Mouse (Mus musculus) liver, embryonic 13.5 days (tissue): ENCODE results near the gene Oat. TPM values are rescaled to one million over a fixed set of nuclear protein-coding genes. Genes with fewer than 3 reads are reported as not detected.

Source experiments
- ATAC-seq: fragments of 200-750 bp; cut with Nextera tagmentation; 2 replicates; pipeline ENCODE4 v1.8.0; 2017; ENCODE audit warnings: low read depth, mild to moderate bottlenecking, moderate number of reproducible peaks, moderate library complexity
- DNase-seq: peaks from one replicate; pipeline ENCODE4 v3.0.0; 2022
- H3K27ac ChIP-seq: fragments of 300-500 bp; sonication (generic); 2 replicates; pipeline ENCODE4 v1.5.1; 2015; ENCODE audit warnings: moderate library complexity, mild to moderate bottlenecking, inconsistent platforms
- H3K27me3 ChIP-seq: fragments of 300-500 bp; sonication (generic); 2 replicates; pipeline ENCODE4 v1.6.1; 2015; ENCODE audit warnings: mild to moderate bottlenecking, inconsistent platforms
- H3K36me3 ChIP-seq: fragments of 300-500 bp; sonication (generic); 2 replicates; pipeline ENCODE4 v1.6.1; 2015; ENCODE audit warnings: mild to moderate bottlenecking, inconsistent platforms
- H3K4me1 ChIP-seq: fragments of 300-500 bp; sonication (generic); replicated peaks from 2 replicates; pipeline ENCODE4 v1.6.1; 2015; ENCODE audit warnings: inconsistent platforms
- H3K4me2 ChIP-seq: fragments of 300-500 bp; sonication (generic); 2 replicates; pipeline ENCODE4 v1.6.1; 2015; ENCODE audit warnings: inconsistent platforms, mild to moderate bottlenecking, moderate library complexity
- H3K4me3 ChIP-seq: fragments of 300-500 bp; sonication (generic); replicated peaks from 2 replicates; pipeline ENCODE4 v1.5.1; 2015; ENCODE audit warnings: mild to moderate bottlenecking, inconsistent platforms
- H3K9ac ChIP-seq: fragments of 300-500 bp; sonication (generic); 2 replicates; pipeline ENCODE4 v1.6.1; 2015; ENCODE audit warnings: mild to moderate bottlenecking, inconsistent platforms
- H3K9me3 ChIP-seq: fragments of 300-500 bp; sonication (generic); replicated peaks from 2 replicates; pipeline ENCODE4 v1.6.1; 2016; ENCODE audit warnings: inconsistent platforms
- WGBS: fragments of 180-500 bp; shearing (Covaris S2); methylation state at CpG from one replicate; pipeline ENCODE4 v1.1.7; 2015; ENCODE audit not compliant: insufficient replicate concordance; 5-methylcytosine and 5-hydroxymethylcytosine counted together
- polyA plus RNA-seq: library from polyadenylated mRNA; unstranded; fragments of >200 nt; fragmentation: Nextera tagmentation; extraction: Ambion mirVana; gene quantifications from 2 replicates; pipeline ENCODE4 v1.2.1, GENCODE M21; 2015

Oat gene
- polyA plus RNA-seq, 1 experiment from 2014 or later: 86.1 TPM

DNA sequence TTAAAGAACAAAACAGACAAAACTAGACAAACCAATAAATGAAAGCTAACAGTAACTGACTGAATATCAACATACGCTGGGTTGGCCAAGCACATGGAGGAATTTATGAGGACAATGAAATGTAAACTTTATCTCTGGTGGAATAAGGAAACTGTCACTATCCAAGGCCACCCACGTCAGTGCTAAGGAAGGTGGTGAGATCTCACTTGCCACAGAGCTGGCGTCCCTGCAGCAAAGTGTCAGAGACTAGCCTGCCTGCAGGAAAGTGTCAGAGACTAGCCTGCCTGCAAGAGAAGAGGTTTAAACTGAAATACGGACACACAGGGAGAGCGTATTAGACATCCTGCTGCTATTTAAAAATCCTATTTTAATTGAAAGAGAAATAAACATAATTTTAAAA lies 11.0 kb upstream of the Oat start:
- no peak for ATAC-seq

DNA sequence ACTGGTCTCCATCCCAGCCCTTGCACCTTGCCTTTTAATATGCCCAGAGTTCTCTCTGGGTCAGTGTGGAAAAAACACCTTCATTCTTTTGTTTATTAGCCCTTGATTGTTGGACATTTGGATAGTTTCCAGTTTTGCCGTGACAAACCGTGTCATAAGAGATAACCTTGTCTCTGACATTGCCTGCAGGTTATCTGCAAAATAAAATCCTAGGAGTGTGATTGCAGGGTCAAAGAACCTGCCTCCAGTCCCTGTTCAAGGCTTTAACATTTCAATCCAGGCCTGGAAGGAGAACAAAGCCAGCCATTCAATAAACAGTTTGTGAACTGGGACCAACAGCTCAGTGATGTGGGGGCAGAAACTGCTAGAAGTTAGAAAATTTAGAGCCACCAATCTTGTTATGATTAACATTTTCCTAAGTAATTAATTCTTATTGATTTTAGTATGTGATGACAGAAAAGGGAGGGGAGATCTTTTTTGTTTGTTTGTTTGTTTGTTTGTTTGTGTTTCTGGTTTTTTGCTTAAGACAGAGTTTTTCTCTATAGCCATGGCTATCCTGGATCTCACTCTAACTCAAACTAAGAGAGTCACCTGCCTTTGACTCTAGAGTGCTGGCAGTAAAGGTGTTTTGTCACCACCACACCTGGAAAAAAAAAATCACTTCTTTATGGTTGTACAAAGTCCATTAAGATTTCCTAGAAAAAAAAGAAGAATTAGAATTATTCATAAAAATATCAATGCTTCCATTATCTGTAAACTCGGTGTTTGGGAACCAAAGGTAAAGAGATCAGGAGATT lies 9.7 kb upstream of the Oat start:
- ATAC-seq (no peak), DNase-seq (no peak)
- Histone ChIP-seq H3K9me3 (no peaks in the 10 kb centered on the region), H3K36me3 (no peaks in the 10 kb centered on the region), H3K4me3 (no peak overlapping the region), H3K4me1 (peaks cover 4% of the 10 kb centered on the region; the same call in 1 of the 2 replicates), H3K27ac (no peak overlapping the region), H3K27me3 (peaks cover 12% of the 10 kb centered on the region; the same call in 1 of the 2 replicates), H3K4me2 (no peak overlapping the region), H3K9ac (no peak overlapping the region)
- WGBS: 34% methylated on average over 3 of the region's 3 CpGs

More for the DNA sequence above, 11.0 kb upstream of the Oat start:
- Histone ChIP-seq H3K9me3 (no peaks in the 10 kb centered on the region), H3K4me1 (peaks cover 13% of the 10 kb centered on the region), H3K27me3 (peaks cover 10% of the 10 kb centered on the region; the same call in 1 of the 2 replicates), H3K4me3 (no peak overlapping the region), H3K4me2 (no peak overlapping the region), H3K36me3 (no peaks in the 10 kb centered on the region), H3K9ac (no peak overlapping the region), H3K27ac (no peak overlapping the region)
- 59% methylated on average over 5 of the region's 5 CpGs for WGBS
- no peak for DNase-seq

DNA sequence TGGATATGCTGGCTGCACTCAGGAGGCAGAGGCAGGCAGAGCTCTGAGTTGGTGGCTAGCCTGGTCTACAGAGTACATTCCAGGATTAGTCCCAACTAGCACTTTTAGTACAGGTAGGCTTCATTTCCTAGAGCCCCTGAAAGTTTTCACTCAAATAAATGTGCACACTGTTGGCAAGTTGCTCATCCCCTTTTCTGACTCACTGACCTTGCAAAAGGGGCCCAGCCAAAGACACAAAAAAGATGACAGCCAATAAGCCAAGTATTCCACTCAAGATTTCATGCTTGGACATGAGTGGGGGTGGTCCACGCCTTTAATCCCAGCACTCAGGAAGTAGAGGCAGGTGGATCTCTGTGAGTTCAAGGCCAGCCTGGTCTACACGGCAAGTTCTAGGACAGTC lies 5.2 kb upstream of the Oat start:
- H3K4me1 ChIP-seq: peaks cover 9% of the 10 kb centered on the region
- DNase-seq (no peak), ATAC-seq (no peak)
- H3K27me3 ChIP-seq: peaks cover 44% of the 10 kb centered on the region
- H3K27ac ChIP-seq: no peak overlapping the region
- no peak overlapping the region for H3K4me3 ChIP-seq
- H3K9ac ChIP-seq: no peak overlapping the region
- no peaks in the 10 kb centered on the region for H3K36me3 ChIP-seq
- no peak overlapping the region for H3K4me2 ChIP-seq
- 73% methylated on average over 2 of the region's 2 CpGs for WGBS
- no peaks in the 10 kb centered on the region for H3K9me3 ChIP-seq

DNA sequence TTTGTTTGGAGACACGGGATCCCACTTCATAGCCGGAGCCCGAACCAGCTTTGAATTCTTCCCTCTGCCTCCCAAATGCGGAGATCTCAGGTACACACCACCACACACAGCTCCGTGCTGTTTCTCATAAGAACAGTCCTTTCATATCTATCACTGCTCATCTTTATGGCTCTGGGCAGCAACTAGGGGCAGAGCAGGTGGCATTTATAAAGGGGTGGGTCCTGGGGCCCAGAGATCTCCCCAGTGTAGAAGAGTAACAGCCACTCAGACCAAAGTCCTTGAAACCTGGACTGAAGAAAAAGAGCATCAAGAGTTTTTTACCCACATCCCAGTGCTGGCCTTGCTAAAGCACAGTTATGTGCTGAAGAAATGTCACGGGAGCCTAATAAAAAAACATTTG lies 4.3 kb upstream of the Oat start:
- 59% methylated on average over 6 of the region's 6 CpGs for WGBS
- Histone ChIP-seq H3K27ac (no peak overlapping the region), H3K27me3 (peaks cover 44% of the 10 kb centered on the region), H3K36me3 (no peaks in the 10 kb centered on the region), H3K4me2 (no peak overlapping the region), H3K4me3 (no peak overlapping the region), H3K4me1 (peaks cover 11% of the 10 kb centered on the region), H3K9me3 (no peaks in the 10 kb centered on the region), H3K9ac (no peak overlapping the region)
- ATAC-seq (no peak), DNase-seq (no peak)

DNA sequence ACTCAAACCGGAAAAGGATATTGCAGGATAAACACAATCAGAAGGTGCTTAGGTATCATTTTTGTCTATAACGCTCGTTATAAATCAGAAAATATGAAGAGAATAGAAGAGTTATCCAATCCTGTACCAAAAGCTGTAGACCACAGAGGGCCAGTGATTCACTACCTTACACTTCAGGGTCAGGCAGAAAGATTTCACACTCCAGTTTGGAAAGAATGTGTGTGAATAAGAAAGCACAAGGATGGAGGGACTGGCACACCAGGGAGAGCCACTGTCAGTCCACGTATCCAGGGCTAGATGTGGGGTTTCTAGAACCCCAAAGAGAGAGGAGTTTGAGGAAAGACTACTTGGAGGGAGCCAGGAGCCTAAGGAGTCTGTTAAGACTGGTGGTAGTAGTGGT lies 693 bp upstream of the Oat start:
- Histone ChIP-seq H3K4me2 (peak overlapping the region; percentile 79), H3K36me3 (no peaks in the 10 kb centered on the region), H3K4me3 (peak overlapping the region; percentile 71), H3K4me1 (peaks cover 43% of the 10 kb centered on the region), H3K9ac (peak overlapping the region; percentile 65), H3K27me3 (peaks cover 34% of the 10 kb centered on the region), H3K9me3 (no peaks in the 10 kb centered on the region), H3K27ac (peak overlapping the region; percentile 20; the same call in 1 of the 2 replicates)
- 39% methylated on average over 4 of the region's 4 CpGs for WGBS
- no peak for DNase-seq
- no peak for ATAC-seq

DNA sequence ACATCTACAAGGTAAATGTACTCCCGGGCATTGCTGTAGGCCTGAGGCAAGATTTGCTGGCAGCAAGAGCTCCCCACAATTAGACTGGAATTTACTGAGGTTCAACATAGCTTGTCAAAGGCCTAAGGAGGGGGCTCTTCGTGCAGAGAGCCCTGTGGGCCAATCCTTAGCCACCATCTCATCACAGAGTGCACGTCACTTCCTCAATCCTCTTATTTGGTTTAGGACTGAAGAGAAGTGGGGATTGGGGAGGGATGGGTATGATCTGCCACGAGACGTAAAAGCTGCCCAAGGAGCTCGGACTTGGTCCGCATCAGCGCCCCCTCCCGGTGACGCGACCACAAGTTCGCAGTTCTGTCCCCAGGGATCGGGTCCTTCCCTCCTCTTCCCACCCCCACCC lies 575 bp downstream of the Oat start:
- Histone ChIP-seq H3K27me3 (peaks cover 30% of the 10 kb centered on the region), H3K9me3 (no peaks in the 10 kb centered on the region), H3K4me3 (peak overlapping the region; percentile 71), H3K4me2 (peak overlapping the region; percentile 79), H3K27ac (peak overlapping the region; percentile 90), H3K36me3 (no peaks in the 10 kb centered on the region), H3K9ac (peak overlapping the region; percentile 79), H3K4me1 (peaks cover 56% of the 10 kb centered on the region)
- 0% methylated on average over 13 of the region's 13 CpGs for WGBS
- DNase-seq (peak; percentile 79), ATAC-seq (peak; percentile 81)

DNA sequence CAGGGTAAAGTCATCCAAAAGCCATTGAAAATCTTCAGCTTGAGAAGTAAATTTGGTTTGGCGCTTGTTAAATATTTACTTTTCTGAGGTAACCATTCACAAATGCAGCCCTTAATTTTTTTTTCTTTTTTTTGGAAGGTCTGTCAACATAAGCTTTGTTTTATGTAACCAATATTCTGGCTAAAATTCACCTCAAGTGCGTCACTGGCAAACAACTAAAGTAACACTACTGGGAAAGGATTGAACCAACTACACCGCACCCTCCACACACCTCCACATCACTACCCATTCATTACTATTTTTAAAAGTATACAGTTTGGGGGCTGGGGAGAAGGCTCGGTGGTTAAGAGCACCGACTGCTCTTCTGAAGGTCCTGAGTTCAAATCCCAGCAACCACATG lies 1.6 kb downstream of the Oat start:
- Histone ChIP-seq H3K9me3 (no peaks in the 10 kb centered on the region), H3K36me3 (peaks cover 4% of the 10 kb centered on the region; the same call in 1 of the 2 replicates), H3K4me1 (peaks cover 65% of the 10 kb centered on the region), H3K9ac (no peak overlapping the region), H3K27me3 (peaks cover 25% of the 10 kb centered on the region), H3K4me2 (peak overlapping the region; percentile 79), H3K27ac (no peak overlapping the region), H3K4me3 (0 out of 2 replicates have a peak overlapping the region, but pooled peaks have one; percentile 21)
- ATAC-seq (no peak), DNase-seq (no peak)
- WGBS: 71% methylated on average over 5 of the region's 5 CpGs

DNA sequence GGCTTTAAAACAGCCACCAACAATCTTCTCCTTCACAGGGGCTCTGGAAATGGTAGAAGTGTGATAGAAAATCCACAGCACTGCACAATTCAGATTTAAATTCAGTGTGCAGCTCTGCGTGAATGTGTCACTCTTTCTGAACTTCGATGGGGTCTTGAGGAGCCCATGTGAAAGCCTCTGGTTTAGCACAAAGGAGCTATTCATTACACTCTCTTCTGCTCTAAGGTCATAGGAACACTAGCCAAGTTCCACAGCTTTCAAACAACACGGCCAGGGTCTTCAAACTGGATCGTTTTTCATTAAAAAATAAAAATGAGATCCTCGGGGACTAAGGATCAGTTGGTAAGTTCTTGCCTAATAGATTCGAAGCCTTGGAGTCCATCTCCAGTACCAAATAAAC lies 3.0 kb downstream of the Oat start:
- Histone ChIP-seq H3K36me3 (peaks cover 19% of the 10 kb centered on the region), H3K9ac (peak overlapping the region; percentile 42), H3K4me3 (peak overlapping the region; percentile 2; the same call in 1 of the 2 replicates), H3K27ac (peak overlapping the region; percentile 67), H3K27me3 (peaks cover 12% of the 10 kb centered on the region), H3K4me2 (peak overlapping the region; percentile 79), H3K9me3 (no peaks in the 10 kb centered on the region), H3K4me1 (peaks cover 75% of the 10 kb centered on the region)
- DNase-seq (no peak), ATAC-seq (no peak)
- WGBS: 67% methylated on average over 6 of the region's 6 CpGs

DNA sequence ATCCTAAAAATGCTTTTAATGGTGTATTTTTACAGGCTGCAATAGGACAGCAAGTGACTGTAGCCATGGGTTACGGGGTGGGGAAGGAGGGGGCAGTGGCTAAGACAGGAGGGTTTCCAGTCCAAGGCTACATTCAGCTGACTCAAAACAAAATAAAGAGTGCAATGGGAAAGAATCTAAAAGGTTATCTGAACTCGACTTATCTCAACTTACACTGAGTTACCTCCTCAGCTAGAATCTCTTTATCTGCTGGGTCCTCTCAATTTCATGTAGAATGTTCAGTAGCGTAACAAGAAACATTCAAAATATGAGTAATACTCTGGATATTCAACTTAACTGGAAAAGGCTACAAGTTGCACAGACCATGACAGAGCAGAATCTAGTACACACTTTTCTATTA lies 3.5 kb downstream of the Oat start:
- peak overlapping the region; percentile 79 for H3K4me2 ChIP-seq
- H3K9me3 ChIP-seq: no peaks in the 10 kb centered on the region
- ATAC-seq (no peak), DNase-seq (no peak)
- H3K27me3 ChIP-seq: peaks cover 7% of the 10 kb centered on the region
- H3K9ac ChIP-seq: peak overlapping the region; percentile 42
- 24% methylated on average over 3 of the region's 3 CpGs for WGBS
- peaks cover 23% of the 10 kb centered on the region for H3K36me3 ChIP-seq
- peak overlapping the region; percentile 67 for H3K27ac ChIP-seq
- H3K4me1 ChIP-seq: peaks cover 75% of the 10 kb centered on the region
- peak overlapping the region; percentile 2; the same call in 1 of the 2 replicates for H3K4me3 ChIP-seq

DNA sequence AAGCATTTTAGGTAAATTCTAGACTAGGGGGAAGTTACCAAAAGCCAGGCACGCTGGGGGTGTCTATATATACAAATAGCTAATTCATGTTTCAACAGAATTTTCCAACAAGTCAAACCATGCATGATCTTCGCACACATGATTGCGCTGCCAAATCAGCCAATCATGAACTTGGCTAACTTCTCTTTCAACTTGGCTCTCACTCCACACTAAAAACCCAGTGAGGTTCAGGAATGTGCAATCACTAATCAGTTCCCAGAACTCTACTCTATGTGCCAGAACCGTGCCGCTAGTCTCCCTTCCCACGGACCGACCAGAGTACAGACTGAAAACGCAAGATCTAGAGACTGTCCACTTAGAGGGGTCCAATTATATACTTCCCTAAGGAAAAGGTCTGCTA lies 4.7 kb downstream of the Oat start:
- Histone ChIP-seq H3K27me3 (0 out of 2 replicates have a peak, but pooled peaks cover 3% of the 10 kb centered on the region), H3K4me3 (no peak overlapping the region), H3K36me3 (peaks cover 33% of the 10 kb centered on the region), H3K9ac (no peak overlapping the region), H3K9me3 (no peaks in the 10 kb centered on the region), H3K4me2 (no peak overlapping the region; the same call in 1 of the 2 replicates), H3K4me1 (peaks cover 67% of the 10 kb centered on the region), H3K27ac (no peak overlapping the region)
- no peak for ATAC-seq
- DNase-seq: no peak
- whole genome bisulfite sequencing: 81% methylated on average over 8 of the region's 8 CpGs

DNA sequence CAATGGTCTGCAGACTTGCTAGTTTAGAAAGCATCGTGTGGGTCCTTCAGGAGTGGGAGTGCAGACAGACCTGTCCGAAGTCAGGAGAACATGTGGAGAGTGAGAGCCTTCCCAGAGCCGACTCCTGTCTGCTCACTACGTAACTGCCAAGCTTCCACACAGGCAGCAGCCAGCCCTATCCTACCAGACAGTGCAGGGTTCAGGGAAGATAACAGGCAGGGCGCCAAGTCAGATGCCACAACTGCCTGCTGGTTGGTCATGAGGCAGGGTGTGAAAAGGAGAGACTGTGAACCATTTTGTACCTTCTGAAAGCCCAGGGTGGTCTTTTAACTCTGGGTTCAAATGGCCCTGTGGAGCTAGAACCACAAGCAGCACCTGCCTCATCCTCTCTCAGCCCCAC lies 6.1 kb downstream of the Oat start:
- H3K4me2 ChIP-seq: peak overlapping the region; percentile 28
- 0 out of 2 replicates have a peak, but pooled peaks cover 3% of the 10 kb centered on the region for H3K27me3 ChIP-seq
- H3K36me3 ChIP-seq: peaks cover 40% of the 10 kb centered on the region
- H3K27ac ChIP-seq: peak overlapping the region; percentile 72
- DNase-seq (peak; percentile 50), ATAC-seq (peak; percentile 97)
- H3K9me3 ChIP-seq: no peaks in the 10 kb centered on the region
- H3K9ac ChIP-seq: peak overlapping the region; percentile 49
- WGBS: 31% methylated on average over 5 of the region's 5 CpGs
- no peak overlapping the region for H3K4me3 ChIP-seq
- peaks cover 59% of the 10 kb centered on the region for H3K4me1 ChIP-seq
